Mouse (Mus musculus): ENCODE data around the gene Rpl39l. TPM values are rescaled to one million over a fixed set of nuclear protein-coding genes. Genes with fewer than 3 reads are reported as not detected.
"Not testable (repeated sequence)": the region's sequence is repeated elsewhere in the genome, so short reads cannot be mapped to it uniquely, and the experiment has no call there.

Gene Rpl39l
- polyA plus RNA-seq (2017; shearing (Covaris generic)), result not detected

GRCm38 (mm10) chr16:10170005-10170404 is at the start of gene Rpl39l:
TSS of gene Rpl39l (plus strand) at chr16:10170226.
- no peak for ATAC-seq

GRCm38 (mm10) chr16:10127586-10127985 is 42.4 kb upstream of the Rpl39l start:
- no peak for ATAC-seq

GRCm38 (mm10) chr16:10129052-10129911 is 40.7 kb upstream of the Rpl39l start:
- no peak for ATAC-seq

GRCm38 (mm10) chr16:10143166-10143565 is 26.9 kb upstream of the Rpl39l start:
- ATAC-seq, result no peak

- ATAC-seq, result no peak
These were observed 22.6 kb upstream of the Rpl39l start for GRCm38 (mm10) chr16:10147401-10147800.

GRCm38 (mm10) chr16:10169123-10169905 is 712 bp upstream of the Rpl39l start:
- no peak for ATAC-seq

- ATAC-seq, result no peak
These were observed 1.2 kb downstream of the Rpl39l start for GRCm38 (mm10) chr16:10171276-10171675.

GRCm38 (mm10) chr16:10172179-10172820 is 2.3 kb downstream of the Rpl39l start:
- no peak for ATAC-seq

GRCm38 (mm10) chr16:10187461-10187860 is 17.4 kb downstream of the Rpl39l start:
- not testable (repeated sequence) for ATAC-seq

- no peak for ATAC-seq
These were observed 22.9 kb downstream of the Rpl39l start, which contains the start of gene Atf7ip2 for GRCm38 (mm10) chr16:10192679-10193506. TSS of gene Atf7ip2 (plus strand) at chr16:10192712.

- ATAC-seq, result no peak
These were observed 38.8 kb downstream of the Rpl39l start for GRCm38 (mm10) chr16:10208777-10209176.

GRCm38 (mm10) chr16:10216366-10216765 is 46.3 kb downstream of the Rpl39l start:
- not testable (repeated sequence) for ATAC-seq

GRCm38 (mm10) chr16:10217020-10217419 is 47.0 kb downstream of the Rpl39l start:
- ATAC-seq, result not testable (repeated sequence)

Other genes starting within 250 kb of the Rpl39l start
- not detected for gene Grin2a, start 174.7 kb upstream of the Rpl39l start, polyA plus RNA-seq (2017; shearing (Covaris generic))
- under 1 TPM in 2 of 3 experiments, not detected in 1; 0.31 to 0.47 TPM for gene Atf7ip2, start 22.5 kb downstream of the Rpl39l start, polyA plus RNA-seq (2017; shearing (Covaris generic))
- under 1 TPM in 1 of 3 experiments, not detected in 2; 0.07 TPM for gene Emp2, start 143.7 kb downstream of the Rpl39l start, polyA plus RNA-seq (2017; shearing (Covaris generic))
- not detected for gene Tekt5, start 225.3 kb downstream of the Rpl39l start, polyA plus RNA-seq (2017; shearing (Covaris generic))
- gene Nubp1, start 241.7 kb downstream of the Rpl39l start, polyA plus RNA-seq (2017; shearing (Covaris generic)), result 10 to 100 TPM; 46.9 to 77.0 (median 47.2) TPM